Mouse (Mus musculus) forebrain, postnatal 0 days (tissue): ENCODE measurements at regions not wholly inside any gene's neighbourhood (a gene's known extent, or its start where the extent isn't known, plus 50 kb on each side); places are given as distances from the start of the nearest gene placed in this dataset.
"Not testable (repeated sequence)": the region's sequence is repeated elsewhere in the genome, so short reads cannot be mapped to it uniquely, and the experiment has no call there.

Experiments
- ATAC-seq: fragments of 200-750 bp; cut with Nextera tagmentation; 2 replicates; pipeline ENCODE4 v1.8.0; 2017; ENCODE audit warnings: mild to moderate bottlenecking, moderate library complexity
- DNase-seq: peaks from one replicate; pipeline ENCODE4 v3.0.0-alpha.2; 2015
- H3K27ac ChIP-seq: fragments of 300-500 bp; sonication (generic); 2 replicates; pipeline ENCODE4 v1.5.1; 2014; ENCODE audit warnings: low read depth, mild to moderate bottlenecking, antibody characterized with exemption, low read length, moderate library complexity, mixed read lengths
- H3K27me3 ChIP-seq: fragments of 300-500 bp; sonication (generic); 2 replicates; pipeline ENCODE4 v1.6.1; 2014; ENCODE audit warnings: mild to moderate bottlenecking, low read length, mixed read lengths; ENCODE audit not compliant: insufficient read depth
- H3K36me3 ChIP-seq: fragments of 300-500 bp; sonication (generic); 2 replicates; pipeline ENCODE4 v1.6.1; 2014; ENCODE audit warnings: mild to moderate bottlenecking, moderate library complexity; ENCODE audit not compliant: insufficient read depth
- H3K4me1 ChIP-seq: fragments of 300-500 bp; sonication (generic); 2 replicates; pipeline ENCODE4 v1.6.1; 2014; ENCODE audit warnings: antibody characterized with exemption; ENCODE audit not compliant: insufficient read depth
- H3K4me2 ChIP-seq: fragments of 300-500 bp; sonication (generic); 2 replicates; pipeline ENCODE4 v1.6.1; 2014; ENCODE audit warnings: low read depth, mild to moderate bottlenecking, moderate library complexity
- H3K4me3 ChIP-seq: fragments of 300-500 bp; sonication (generic); 2 replicates; pipeline ENCODE4 v1.5.1; 2014; ENCODE audit warnings: low read depth, low read length, mixed read lengths
- H3K9ac ChIP-seq: fragments of 300-500 bp; sonication (generic); 2 replicates; pipeline ENCODE4 v1.6.1; 2014; ENCODE audit warnings: mild to moderate bottlenecking
- H3K9me3 ChIP-seq: fragments of 300-500 bp; sonication (generic); 2 replicates; pipeline ENCODE4 v1.6.1; 2016; ENCODE audit warnings: low read length
- CTCF ChIP-seq: sonication (generic); IDR thresholded peaks from 2 replicates; pipeline ENCODE4 v1.5.1; 2016; ENCODE audit warnings: antibody characterized with exemption, control low read depth, low read depth
- WGBS: fragments of 180-500 bp; shearing (Covaris S2); extraction: QIAGEN DNeasy Blood & Tissue Kit; methylation state at CpG from one replicate; pipeline ENCODE4 v1.1.7; 2014; 5-methylcytosine and 5-hydroxymethylcytosine counted together

GRCm38 (mm10) chr17:82273946-82274345 is 535.8 kb upstream of the Slc8a1 start:
- no peak overlapping the region for H3K4me3 ChIP-seq
- 87% methylated on average over 4 of the region's 4 CpGs for WGBS
- no peaks in the 10 kb centered on the region for H3K9me3 ChIP-seq
- H3K27ac ChIP-seq, result no peak overlapping the region
- no peak overlapping the region for H3K4me2 ChIP-seq
- H3K27me3 ChIP-seq, result no peaks in the 10 kb centered on the region
- H3K9ac ChIP-seq, result no peak overlapping the region
- no peak for TF ChIP-seq CTCF
- ATAC-seq, result no peak
- H3K4me1 ChIP-seq, result no peaks in the 10 kb centered on the region
- no peaks in the 10 kb centered on the region for H3K36me3 ChIP-seq
- no peak for DNase-seq

- no peaks in the 10 kb centered on the region for H3K36me3 ChIP-seq
- no peak overlapping the region for H3K4me3 ChIP-seq
- no peak for TF ChIP-seq CTCF
- ATAC-seq (no peak), DNase-seq (no peak)
- no peaks in the 10 kb centered on the region for H3K27me3 ChIP-seq
- 100% methylated on average over 1 of the region's 1 CpGs for WGBS
- no peaks in the 10 kb centered on the region for H3K4me1 ChIP-seq
- H3K27ac ChIP-seq, result no peak overlapping the region
- H3K4me2 ChIP-seq, result no peak overlapping the region
- no peak overlapping the region for H3K9ac ChIP-seq
- H3K9me3 ChIP-seq, result no peaks in the 10 kb centered on the region
Observed at GRCm38 (mm10) chr17:82272845-82273244, 534.7 kb upstream of the Slc8a1 start.

- ATAC-seq, H3K4me1 ChIP-seq, H3K36me3 ChIP-seq, H3K9ac ChIP-seq, H3K4me3 ChIP-seq, H3K27ac ChIP-seq, H3K9me3 ChIP-seq, DNase-seq, H3K4me2 ChIP-seq, H3K27me3 ChIP-seq: not testable (repeated sequence)
- WGBS, result 98% methylated on average over 5 of the region's 5 CpGs
Observed at GRCm38 (mm10) chr17:82266842-82267241, 528.7 kb upstream of the Slc8a1 start.

- Histone ChIP-seq H3K27me3 (no peaks in the 10 kb centered on the region), H3K36me3 (no peaks in the 10 kb centered on the region), H3K4me3 (no peak overlapping the region), H3K9ac (no peak overlapping the region), H3K4me2 (no peak overlapping the region), H3K27ac (no peak overlapping the region), H3K4me1 (no peaks in the 10 kb centered on the region), H3K9me3 (no peaks in the 10 kb centered on the region)
- ATAC-seq, result peak; percentile 27; the same call in 1 of the 2 replicates
- peak; percentile 17 for DNase-seq
- TF ChIP-seq CTCF, result no peak
- WGBS, result 77% methylated on average over 2 of the region's 2 CpGs
Observed at GRCm38 (mm10) chr17:82252362-82252761, 514.2 kb upstream of the Slc8a1 start.

GRCm38 (mm10) chr17:82251841-82252240 is 513.7 kb upstream of the Slc8a1 start:
- DNase-seq, result peak; percentile 54

GRCm38 (mm10) chr17:82238361-82238760 is 500.2 kb upstream of the Slc8a1 start:
- no peaks in the 10 kb centered on the region for H3K36me3 ChIP-seq
- no peaks in the 10 kb centered on the region for H3K9me3 ChIP-seq
- H3K4me3 ChIP-seq, result no peak overlapping the region
- ATAC-seq, result no peak
- H3K9ac ChIP-seq, result no peak overlapping the region
- no peaks in the 10 kb centered on the region for H3K4me1 ChIP-seq
- no peak overlapping the region for H3K27ac ChIP-seq
- 41% methylated on average over 1 of the region's 1 CpGs for WGBS
- no peaks in the 10 kb centered on the region for H3K27me3 ChIP-seq
- no peak for TF ChIP-seq CTCF
- H3K4me2 ChIP-seq, result no peak overlapping the region
- DNase-seq, result no peak

More at GRCm38 (mm10) chr17:82251841-82252240, 513.7 kb upstream of the Slc8a1 start:
- no peaks in the 10 kb centered on the region for H3K9me3 ChIP-seq
- H3K27ac ChIP-seq, result no peak overlapping the region
- H3K4me1 ChIP-seq, result no peaks in the 10 kb centered on the region
- no peaks in the 10 kb centered on the region for H3K27me3 ChIP-seq
- ATAC-seq, result peak; percentile 77
- no peaks in the 10 kb centered on the region for H3K36me3 ChIP-seq
- no peak overlapping the region for H3K4me3 ChIP-seq
- no peak for TF ChIP-seq CTCF
- no peak overlapping the region for H3K4me2 ChIP-seq
- H3K9ac ChIP-seq, result no peak overlapping the region

- Histone ChIP-seq H3K27me3 (no peaks in the 10 kb centered on the region), H3K36me3 (no peaks in the 10 kb centered on the region), H3K4me2 (no peak overlapping the region), H3K4me1 (no peaks in the 10 kb centered on the region), H3K4me3 (no peak overlapping the region), H3K27ac (no peak overlapping the region), H3K9me3 (no peaks in the 10 kb centered on the region), H3K9ac (no peak overlapping the region)
- WGBS, result 95% methylated on average over 2 of the region's 2 CpGs
- DNase-seq (no peak), ATAC-seq (no peak)
- no peak for TF ChIP-seq CTCF
Observed at GRCm38 (mm10) chr17:82237456-82237855, 499.3 kb upstream of the Slc8a1 start.
